Mouse (Mus musculus) CH12F3 (cell line): ENCODE measurements around the gene Tcaf3.

Experiments
- in situ Hi-C: fragments of 300-500 bp; cut with MboI; formaldehyde crosslinking; loops from 2 replicates; pipeline ENCODE4 v1.14.3; 2020; ENCODE audit warnings: low sequenced_read_pairs

Gene Tcaf3

GRCm38 (mm10) chr6:42597592-42597991 is at the start of gene Tcaf3:
Gene Tcaf3, minus strand, starts transcription at chr6:42597692.
- in situ Hi-C loops: no loop called here

DNA sequence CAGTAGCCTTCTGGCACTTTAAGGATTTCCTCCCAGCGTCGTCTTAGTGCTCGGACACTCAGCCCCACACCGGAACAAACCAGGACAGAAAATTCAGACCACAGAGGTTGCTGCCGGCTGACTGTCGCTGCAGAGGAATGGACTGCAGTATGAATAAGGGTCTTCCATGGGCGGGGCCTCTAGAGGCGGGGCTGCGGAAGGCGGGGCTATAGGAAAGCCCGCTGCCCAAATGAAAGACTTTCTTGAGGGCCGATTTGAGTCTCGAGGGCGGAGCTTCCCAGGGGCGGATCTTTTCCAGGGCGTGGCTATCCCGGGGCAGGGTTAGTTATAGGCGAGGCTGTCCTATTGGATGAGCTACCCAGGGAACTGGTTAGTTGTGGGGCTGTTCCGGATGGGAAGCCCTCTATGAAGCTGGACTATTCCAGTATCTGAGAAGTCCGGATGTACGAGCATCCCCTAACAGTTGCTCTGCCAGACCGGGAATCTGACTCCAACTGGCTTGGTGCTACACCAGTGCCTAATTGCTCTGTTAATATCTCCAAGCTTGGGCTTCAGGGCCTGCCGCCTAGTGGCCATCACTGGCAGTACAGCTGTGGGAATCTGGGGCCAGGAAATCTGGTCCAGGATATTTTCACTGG is 47.5 kb upstream of the Tcaf3 start, which contains the start of gene Tcaf2:
TSS of gene Tcaf2 (minus strand) at position 343 of the 638 bp plus-strand sequence.
- in situ Hi-C loops: no loop called here

GRCm38 (mm10) chr6:42634393-42634792 is 36.9 kb upstream of the Tcaf3 start:
- in situ Hi-C loops: no loop called here

DNA sequence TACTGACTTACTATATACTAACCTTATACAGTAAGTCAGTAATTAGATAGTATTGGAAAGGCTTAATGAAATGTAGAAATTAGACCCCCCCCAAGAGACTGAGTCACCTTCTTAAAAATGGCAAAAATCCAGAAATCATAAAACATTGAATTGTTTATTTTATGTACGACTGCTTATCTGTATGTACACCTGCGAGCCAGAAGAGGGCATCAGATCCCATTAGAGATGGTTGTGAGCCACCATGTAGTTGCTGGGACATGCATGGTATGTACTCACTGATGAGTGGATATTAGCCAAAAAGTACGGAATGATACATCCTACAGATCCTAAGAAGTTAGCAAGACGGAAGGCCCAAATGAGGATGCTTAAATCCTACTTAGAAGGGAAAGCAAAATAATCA is 33.9 kb upstream of the Tcaf3 start:
- in situ Hi-C loops: no loop called here

GRCm38 (mm10) chr6:42616904-42617303 is 19.4 kb upstream of the Tcaf3 start:
- in situ Hi-C loops: no loop called here

- in situ Hi-C loops: no loop called here
Observed at GRCm38 (mm10) chr6:42612218-42612617, 14.7 kb upstream of the Tcaf3 start.

DNA sequence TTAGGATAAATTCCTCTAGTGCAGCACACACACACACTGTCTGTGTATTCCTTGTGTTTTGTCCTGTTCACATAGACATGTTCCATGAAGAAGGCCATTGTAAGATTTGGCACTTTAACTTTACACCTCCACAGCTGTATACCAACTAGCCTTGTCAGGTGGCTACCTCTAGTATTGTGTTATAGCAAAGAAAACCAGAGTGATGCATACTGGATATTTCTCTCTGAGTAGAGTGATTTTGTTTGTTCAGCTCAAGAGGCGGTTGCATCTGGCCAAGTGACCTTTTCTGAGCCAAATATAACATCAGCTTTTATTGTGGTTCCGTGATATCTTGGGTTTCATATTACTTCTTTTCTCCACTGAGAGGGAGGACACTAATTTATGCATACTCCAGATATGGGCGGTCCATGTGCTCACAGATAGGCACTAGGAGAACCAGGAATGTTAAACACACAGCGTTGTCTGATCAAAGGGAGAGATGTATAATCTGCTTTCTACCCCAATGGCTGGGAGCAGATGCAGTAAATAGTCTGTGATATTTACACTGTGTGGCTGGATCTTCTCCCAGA is 13.5 kb upstream of the Tcaf3 start:
- in situ Hi-C loops: no loop called here

GRCm38 (mm10) chr6:42593138-42593882 is 4.2 kb downstream of the Tcaf3 start:
- in situ Hi-C loops: no loop called here

DNA sequence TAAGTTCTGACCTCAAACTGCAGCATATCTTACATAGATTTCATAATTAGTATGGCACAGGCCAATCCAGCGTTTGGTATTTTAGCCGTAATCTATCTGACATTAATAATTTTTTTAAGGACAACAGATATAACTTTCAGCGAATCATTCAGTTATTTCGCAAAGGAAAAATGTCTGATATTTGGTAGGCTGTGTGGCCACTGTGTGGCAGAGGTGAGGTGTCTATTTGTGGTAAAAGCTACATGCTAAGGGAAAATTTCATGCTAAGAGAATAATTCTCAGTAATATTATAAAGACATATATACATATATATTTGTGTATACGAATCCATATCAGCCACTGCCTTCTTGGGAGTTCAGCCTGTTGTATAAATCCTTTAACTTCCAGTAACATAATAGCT is 10.9 kb downstream of the Tcaf3 start:
- in situ Hi-C loops: no loop called here

DNA sequence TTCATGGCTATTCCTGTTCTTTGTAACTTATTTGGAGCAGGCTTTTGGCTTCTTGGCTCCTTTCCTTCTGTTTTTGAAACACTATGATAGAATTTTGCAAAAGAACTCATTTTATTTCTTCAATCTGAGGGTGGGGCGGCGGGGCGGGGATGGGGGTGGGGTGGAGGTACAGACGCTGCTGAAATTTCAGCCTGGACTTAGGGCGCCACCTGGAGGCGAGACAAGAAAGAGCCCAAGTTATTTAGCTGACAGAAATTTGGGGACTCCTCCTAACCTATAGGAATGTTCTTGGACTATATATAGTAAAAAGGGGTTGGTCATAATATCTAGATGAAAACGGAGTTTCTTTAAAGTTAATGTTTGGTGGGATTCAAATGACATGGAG is 14.0 kb downstream of the Tcaf3 start:
- in situ Hi-C loops: no loop called here

DNA sequence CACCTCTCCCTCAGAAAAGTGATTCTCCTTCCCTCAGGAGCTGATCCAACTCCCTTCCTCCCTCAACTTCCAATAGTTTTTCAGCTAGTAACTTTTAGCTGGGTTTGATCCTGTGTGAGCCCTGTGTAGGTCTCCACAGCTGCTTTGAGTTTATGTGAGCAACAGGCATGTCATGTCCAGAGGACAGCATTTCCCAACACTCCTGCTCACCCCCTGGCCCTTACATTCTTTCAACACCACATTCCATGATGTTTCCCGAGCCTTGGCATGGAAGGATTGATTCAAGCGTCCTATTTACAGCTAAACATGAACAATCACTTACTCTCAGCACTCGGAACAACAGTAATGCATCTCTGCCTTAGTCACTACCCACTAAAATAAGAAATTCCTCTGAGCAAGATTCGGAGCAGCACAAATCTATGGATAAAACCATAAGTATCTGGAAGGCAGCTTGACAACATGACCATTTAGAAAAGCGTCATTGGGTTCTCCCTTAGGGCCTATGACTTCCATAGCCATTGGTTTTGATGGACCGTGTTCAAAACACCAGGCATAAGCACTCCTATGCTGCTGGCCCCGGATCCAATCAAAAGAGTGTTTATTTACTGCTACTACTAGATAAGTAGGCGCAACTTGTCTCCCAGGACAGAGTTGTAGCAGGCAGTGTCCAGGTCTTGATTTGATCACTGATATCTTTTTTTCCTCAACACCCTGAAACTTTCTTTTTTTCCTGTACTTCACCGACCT is 14.6 kb downstream of the Tcaf3 start:
- in situ Hi-C loops: no loop called here

DNA sequence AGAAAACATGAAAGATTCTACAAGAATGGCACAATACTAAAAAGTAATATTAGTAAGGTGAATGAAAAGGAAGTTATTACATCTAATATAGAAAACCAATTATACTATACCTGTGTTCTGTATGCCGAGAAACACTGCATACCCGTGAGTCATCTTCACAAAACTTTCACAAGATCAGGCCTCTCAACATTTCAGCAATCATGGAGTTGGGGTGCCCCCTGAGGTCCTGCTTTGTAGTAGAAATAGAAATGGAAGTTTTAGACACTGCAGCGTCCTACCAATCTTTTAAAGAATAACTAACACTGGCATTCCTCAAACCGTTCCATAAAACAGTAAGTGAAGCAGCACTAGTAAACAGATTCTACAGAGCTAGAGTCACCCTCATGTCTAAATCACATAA is 18.8 kb downstream of the Tcaf3 start:
- in situ Hi-C loops: no loop called here

GRCm38 (mm10) chr6:42577433-42577832 is 20.1 kb downstream of the Tcaf3 start:
- in situ Hi-C loops: no loop called here

DNA sequence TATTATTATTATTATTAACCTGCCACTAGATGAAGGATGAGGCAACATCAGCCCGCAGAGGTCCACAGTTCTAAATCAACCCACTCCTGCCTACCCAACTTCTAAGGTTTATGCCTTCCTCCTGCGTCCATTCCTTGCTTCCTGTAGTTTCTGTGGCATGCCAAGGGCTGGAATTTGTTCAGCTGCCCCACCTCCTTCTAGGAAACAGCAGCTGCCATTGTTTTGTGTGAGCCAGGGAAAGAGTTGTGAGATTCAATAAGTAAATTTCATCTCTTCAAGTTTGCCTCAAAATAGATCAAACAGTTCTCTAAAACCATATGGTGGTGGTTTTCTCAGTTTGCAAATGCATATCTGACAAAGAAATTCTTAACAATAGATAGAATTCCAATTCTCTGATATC is 29.3 kb downstream of the Tcaf3 start:
- in situ Hi-C loops: no loop called here

GRCm38 (mm10) chr6:42566076-42566598 is 31.4 kb downstream of the Tcaf3 start:
- in situ Hi-C loops: no loop called here

GRCm38 (mm10) chr6:42562280-42562679 is 35.2 kb downstream of the Tcaf3 start:
- in situ Hi-C loops: no loop called here

GRCm38 (mm10) chr6:42560885-42561284 is 36.6 kb downstream of the Tcaf3 start:
- in situ Hi-C loops: no loop called here

- in situ Hi-C loops: no loop called here
Observed at GRCm38 (mm10) chr6:42558641-42559040, 38.9 kb downstream of the Tcaf3 start.

DNA sequence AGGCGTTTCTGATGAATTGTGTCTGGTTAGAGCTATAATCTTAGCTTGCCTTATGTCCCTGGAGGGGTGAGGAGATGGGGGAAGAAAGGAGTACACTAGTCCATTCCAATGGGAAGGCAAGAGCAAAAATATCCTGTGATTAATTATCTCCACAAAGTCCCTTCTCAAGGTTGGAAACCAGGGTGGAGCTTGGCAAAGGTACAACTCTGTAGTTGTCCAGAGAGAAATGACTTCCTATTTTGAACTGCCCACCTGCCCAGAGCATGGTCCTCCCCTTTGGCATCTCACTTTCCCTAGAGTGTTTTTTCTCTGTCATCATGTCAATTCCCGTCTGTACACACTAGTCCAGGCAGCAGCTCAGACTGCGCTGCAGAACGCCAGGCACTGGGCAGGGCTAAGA is 50.0 kb downstream of the Tcaf3 start, which contains the start of gene Olfr455:
TSS of gene Olfr455 (minus strand) at position 127 of the 400 bp plus-strand sequence.
- in situ Hi-C loops: no loop called here

- in situ Hi-C loops: no loop called here
Observed at GRCm38 (mm10) chr6:42546180-42546579, 51.3 kb downstream of the Tcaf3 start.

DNA sequence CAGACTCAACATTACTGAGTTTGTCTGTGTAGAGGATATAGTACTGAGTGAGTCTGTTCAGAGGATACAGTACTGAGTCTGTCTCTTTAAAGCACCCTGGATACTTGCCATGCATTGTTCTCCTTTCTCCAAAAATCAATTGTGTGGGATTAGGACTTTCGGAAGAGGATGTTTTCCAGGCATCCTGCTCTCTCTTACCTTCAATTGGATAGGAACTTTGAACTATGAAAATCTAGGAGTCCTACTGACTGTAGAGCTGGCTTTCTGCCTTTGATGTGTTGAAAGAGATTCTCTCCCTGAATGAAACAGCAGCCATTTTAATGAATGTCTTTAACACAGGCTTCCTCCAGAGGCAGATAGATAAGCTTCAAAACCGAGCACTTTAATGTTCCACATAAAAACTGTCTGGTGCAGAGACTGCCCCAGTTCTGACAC is 52.0 kb downstream of the Tcaf3 start:
- in situ Hi-C loops: no loop called here
